In genomic region chr15:103051670-103052069, GRCm38 (mm10) we compare ENCODE assay signal across 1 mouse cellular context.
TF ChIP-seq lines count a peak whose summit lies in the region.

No protein-coding gene starts in this region.

TF ChIP-seq in CH12.LX, 34 proteins besides CTCF, POLR2A, EP300 and RAD21:
- TF ChIP-seq CHD1 (IDR thresholded peaks at IDR 0.05; ENCODE audit: low read depth, low read length): no peak
- no peak for TF ChIP-seq MAX (IDR thresholded peaks at IDR 0.05; ENCODE audit: low read length)
- peak; percentile 77; the same call in 1 of the 2 replicates for TF ChIP-seq RCOR1 (conservative IDR thresholded peaks at IDR 0.05; ENCODE audit: low read depth, low read length)
- TF ChIP-seq SMC3 (IDR thresholded peaks at IDR 0.05; ENCODE audit: low read depth, low read length): no peak
- no peak for TF ChIP-seq MXI1 (IDR thresholded peaks at IDR 0.05; ENCODE audit: low read depth, low read length)
- no peak for TF ChIP-seq ZC3H11A (IDR thresholded peaks at IDR 0.05; ENCODE audit: low read depth, low read length)
- TF ChIP-seq KAT2A (IDR thresholded peaks at IDR 0.05; ENCODE audit: insufficient replicate concordance, low read length): no peak
- peak; percentile 6; the same call in 1 of the 2 replicates for TF ChIP-seq JUN (IDR thresholded peaks at IDR 0.05; ENCODE audit: insufficient read depth, low read depth, low read length)
- TF ChIP-seq TBP (conservative IDR thresholded peaks at IDR 0.05; ENCODE audit: low read depth, low read length): no peak
- TF ChIP-seq MAFK (IDR thresholded peaks at IDR 0.05; ENCODE audit: insufficient replicate concordance, low read length): 0 out of 2 replicates have a peak, but pooled peaks have one; percentile 39
- no peak for TF ChIP-seq ZKSCAN1 (IDR thresholded peaks at IDR 0.05; ENCODE audit: borderline replicate concordance, low read depth, low read length)
- no peak for TF ChIP-seq PAX5 (IDR thresholded peaks at IDR 0.05; ENCODE audit: low read length)
- no peak for TF ChIP-seq ZNF384 (IDR thresholded peaks at IDR 0.05; ENCODE audit: low read depth, low read length)
- no peak for TF ChIP-seq USF1 (IDR thresholded peaks at IDR 0.05; ENCODE audit: low read depth, low read length)
- no peak for TF ChIP-seq MYC (IDR thresholded peaks at IDR 0.05; ENCODE audit: low read depth, low read length)
- TF ChIP-seq GABPA (IDR thresholded peaks at IDR 0.05; ENCODE audit: insufficient replicate concordance, low read depth, low read length): no peak
- TF ChIP-seq TCF12 (IDR thresholded peaks at IDR 0.05; ENCODE audit: low read depth, low read length): peak; percentile 59; the same call in 1 of the 2 replicates
- no peak for TF ChIP-seq CHD2 (IDR thresholded peaks at IDR 0.05; ENCODE audit: low read length)
- 0 out of 2 replicates have a peak, but pooled peaks have one; percentile 28 for TF ChIP-seq SIN3A (IDR thresholded peaks at IDR 0.05; ENCODE audit: low read length)
- TF ChIP-seq NELFE (IDR thresholded peaks at IDR 0.05; ENCODE audit: low read depth, low read length): no peak
- TF ChIP-seq ZMIZ1 (IDR thresholded peaks at IDR 0.05; ENCODE audit: low read depth, low read length): no peak
- peak; percentile 83 for TF ChIP-seq ETS1 (conservative IDR thresholded peaks at IDR 0.05; ENCODE audit: low read depth, low read length)
- TF ChIP-seq IRF4 (IDR thresholded peaks at IDR 0.05; ENCODE audit: low read depth, low read length): peak; percentile 93
- TF ChIP-seq POLR2AphosphoS2 (IDR thresholded peaks at IDR 0.05; ENCODE audit: low read depth, low read length): no peak
- TF ChIP-seq HCFC1 (IDR thresholded peaks at IDR 0.05; ENCODE audit: low read depth, low read length): no peak
- no peak for TF ChIP-seq E2F4 (IDR thresholded peaks at IDR 0.05; ENCODE audit: insufficient replicate concordance, low read depth, low read length)
- no peak for TF ChIP-seq UBTF (IDR thresholded peaks at IDR 0.05; ENCODE audit: low read depth, low read length)
- no peak for TF ChIP-seq JUND (conservative IDR thresholded peaks at IDR 0.05; ENCODE audit: low read depth, low read length)
- TF ChIP-seq USF2 (conservative IDR thresholded peaks at IDR 0.05; ENCODE audit: low read depth, low read length): no peak
- no peak for TF ChIP-seq MAZ (IDR thresholded peaks at IDR 0.05; ENCODE audit: low read depth, low read length)
- no peak for TF ChIP-seq NRF1 (IDR thresholded peaks at IDR 0.05; ENCODE audit: low read depth, low read length)
- TF ChIP-seq ELF1 (IDR thresholded peaks at IDR 0.05; ENCODE audit: low read depth, low read length): peak; percentile 34; the same call in 1 of the 2 replicates
- TF ChIP-seq MEF2A (IDR thresholded peaks at IDR 0.05; ENCODE audit: borderline replicate concordance, low read depth, low read length): peak; percentile 67; the same call in 1 of the 2 replicates
- TF ChIP-seq BHLHE40 (IDR thresholded peaks at IDR 0.05; ENCODE audit: low read depth, low read length): peak; percentile 42; the same call in 1 of the 2 replicates
